Mouse (Mus musculus) kidney, embryonic 14.5 days (tissue): ENCODE results near the gene Acta1. TPM values are rescaled to one million over a fixed set of nuclear protein-coding genes. Genes with fewer than 3 reads are reported as not detected.

ENCODE experiments used
- ATAC-seq: fragments of 200-750 bp; cut with Nextera tagmentation; 2 replicates; pipeline ENCODE4 v1.8.0; 2017; ENCODE audit warnings: moderate number of reproducible peaks, mild to moderate bottlenecking, moderate TSS enrichment, moderate library complexity; ENCODE audit not compliant: low FRiP score, low TSS enrichment
- H3K27ac ChIP-seq: fragments of 300-500 bp; sonication (generic); 2 replicates; pipeline ENCODE4 v1.5.1; 2014; ENCODE audit warnings: low read depth, mild to moderate bottlenecking, low read length, moderate library complexity, mixed read lengths
- H3K27me3 ChIP-seq: fragments of 300-500 bp; sonication (generic); 2 replicates; pipeline ENCODE4 v1.6.1; 2014; ENCODE audit warnings: mild to moderate bottlenecking, low read length; ENCODE audit not compliant: control insufficient read depth, insufficient read depth
- H3K36me3 ChIP-seq: fragments of 300-500 bp; sonication (generic); 2 replicates; pipeline ENCODE4 v1.6.1; 2014; ENCODE audit warnings: low read length, mixed read lengths; ENCODE audit not compliant: control insufficient read depth, insufficient read depth
- H3K4me1 ChIP-seq: fragments of 300-500 bp; sonication (generic); 2 replicates; pipeline ENCODE4 v1.6.1; 2014; ENCODE audit warnings: low read length, mixed read lengths; ENCODE audit not compliant: control insufficient read depth, insufficient read depth
- H3K4me2 ChIP-seq: fragments of 300-500 bp; sonication (generic); replicated peaks from 2 replicates; pipeline ENCODE4 v1.6.1; 2014; ENCODE audit warnings: low read depth, mild to moderate bottlenecking, low read length
- H3K4me3 ChIP-seq: fragments of 300-500 bp; sonication (generic); 2 replicates; pipeline ENCODE4 v1.5.1; 2014; ENCODE audit warnings: mild to moderate bottlenecking, low read length
- H3K9ac ChIP-seq: fragments of 300-500 bp; sonication (generic); 2 replicates; pipeline ENCODE4 v1.6.1; 2014; ENCODE audit warnings: low read depth, mild to moderate bottlenecking, low read length, moderate library complexity
- H3K9me3 ChIP-seq: fragments of 300-500 bp; sonication (generic); 2 replicates; pipeline ENCODE4 v1.6.1; 2016; ENCODE audit warnings: low read length; ENCODE audit not compliant: control insufficient read depth
- WGBS: fragments of 180-500 bp; shearing (Covaris S2); extraction: QIAGEN DNeasy Blood & Tissue Kit; methylation state at CpG from one replicate; pipeline ENCODE4 v1.1.7; 2014; 5-methylcytosine and 5-hydroxymethylcytosine counted together
- polyA plus RNA-seq: library from polyadenylated mRNA; unstranded; fragments of >200 nt; fragmentation: Nextera tagmentation; extraction: Ambion mirVana; gene quantifications from 2 replicates; pipeline ENCODE4 v1.2.1, GENCODE M21; 2014

Acta1 gene
- polyA plus RNA-seq, 1 experiment from 2014 or later = 2.9 TPM

DNA sequence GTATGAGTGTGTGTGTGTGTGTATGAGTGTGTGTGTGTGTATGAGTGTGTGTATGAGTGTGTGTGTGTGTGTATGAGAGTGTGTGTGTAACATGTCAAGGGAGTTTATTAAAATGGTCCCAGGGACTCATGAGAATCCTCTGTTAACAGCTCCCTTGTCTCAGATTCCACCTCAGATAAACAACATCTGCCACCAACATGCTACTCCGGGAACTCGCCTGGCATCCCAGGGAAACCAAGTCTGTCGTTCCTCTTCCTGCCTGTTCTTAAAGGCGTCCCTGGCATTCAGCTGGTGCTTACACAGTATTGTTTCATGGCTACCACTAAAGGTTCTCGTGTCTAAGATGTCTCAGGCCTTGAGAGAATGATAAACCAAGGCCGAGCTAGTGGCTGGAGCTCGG lies 50.2 kb downstream of the Acta1 start:
- Histone ChIP-seq H3K27me3 (no peaks in the 10 kb centered on the region), H3K9ac (no peak overlapping the region), H3K27ac (no peak overlapping the region), H3K4me1 (no peaks in the 10 kb centered on the region), H3K9me3 (no peaks in the 10 kb centered on the region), H3K4me3 (no peak overlapping the region), H3K4me2 (no peak overlapping the region), H3K36me3 (no peaks in the 10 kb centered on the region)
- ATAC-seq = no peak
- WGBS = 80% methylated on average over 7 of the region's 7 CpGs

DNA sequence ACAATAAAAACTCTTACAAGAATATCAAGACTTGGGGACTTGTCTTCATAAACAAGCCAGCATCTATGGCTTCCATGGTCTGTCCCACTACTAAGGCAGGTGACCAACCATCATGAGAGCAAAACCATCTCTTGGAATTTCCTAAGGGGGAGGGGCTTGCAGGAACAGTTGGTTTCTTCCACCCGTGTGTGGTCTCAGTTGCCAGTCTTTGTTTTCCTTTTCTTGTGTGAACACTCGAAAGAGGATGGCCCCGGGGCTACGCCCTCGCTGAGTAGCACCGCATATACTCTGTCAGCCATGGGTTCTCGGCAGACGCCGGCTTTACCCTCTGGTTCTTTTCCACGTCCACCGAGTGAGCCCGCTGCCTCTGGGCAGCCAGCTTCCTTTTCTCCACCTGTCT lies 52.5 kb downstream of the Acta1 start:
- Histone ChIP-seq H3K27me3 (no peaks in the 10 kb centered on the region), H3K27ac (no peak overlapping the region), H3K4me3 (no peak overlapping the region), H3K9me3 (no peaks in the 10 kb centered on the region), H3K4me2 (no peak overlapping the region), H3K4me1 (no peaks in the 10 kb centered on the region), H3K9ac (no peak overlapping the region), H3K36me3 (no peaks in the 10 kb centered on the region)
- WGBS = 89% methylated on average over 12 of the region's 12 CpGs
- ATAC-seq = no peak

Other genes starting within 250 kb of the Acta1 start
- gene Rhou, start 240.8 kb downstream of the Acta1 start, polyA plus RNA-seq = 9.8 and 11.2 TPM in 2 replicates
- gene Rab4a, start 88.8 kb downstream of the Acta1 start, polyA plus RNA-seq = 33.3 and 45.3 TPM in 2 replicates
- 2.7 and 4.0 TPM in 2 replicates for gene Ccsap, start 34.5 kb downstream of the Acta1 start, polyA plus RNA-seq
- gene Nup133, start 54.5 kb upstream of the Acta1 start, polyA plus RNA-seq = 31.8 and 55.0 TPM in 2 replicates
- gene Abcb10, start 88.4 kb upstream of the Acta1 start, polyA plus RNA-seq = 9.1 and 17.1 TPM in 2 replicates
- 29.6 and 53.3 TPM in 2 replicates for gene Taf5l, start 126.6 kb upstream of the Acta1 start, polyA plus RNA-seq
- gene Urb2, start 126.8 kb upstream of the Acta1 start, polyA plus RNA-seq = 4.8 and 10.2 TPM in 2 replicates